Mouse (Mus musculus) right cerebral cortex, postnatal 14 days (tissue): ENCODE measurements around the gene Ap3b1.
A peak's percentile ranks its signal among the peaks of the same experiment; 100 is the strongest.

ENCODE experiments used
- DNase-seq: peaks from one replicate; pipeline ENCODE4 v3.0.0; 2022

Ap3b1 gene

GRCm38 (mm10) chr13:94375526-94376390 is 17.0 kb downstream of the Ap3b1 start:
- DNase-seq, result peak; percentile 39

- no peak for DNase-seq
These were observed 20.2 kb downstream of the Ap3b1 start for GRCm38 (mm10) chr13:94379006-94379405.

- DNase-seq, result no peak
These were observed 22.7 kb downstream of the Ap3b1 start for GRCm38 (mm10) chr13:94381427-94381826.

GRCm38 (mm10) chr13:94381829-94382675 is 23.3 kb downstream of the Ap3b1 start:
- no peak for DNase-seq

- DNase-seq, result no peak
These were observed 26.3 kb downstream of the Ap3b1 start for GRCm38 (mm10) chr13:94384931-94385570.

- DNase-seq, result no peak
These were observed 29.8 kb downstream of the Ap3b1 start for GRCm38 (mm10) chr13:94388566-94388965.

GRCm38 (mm10) chr13:94389541-94389940 is 30.8 kb downstream of the Ap3b1 start:
- DNase-seq, result no peak

- DNase-seq, result no peak
These were observed 33.5 kb downstream of the Ap3b1 start for GRCm38 (mm10) chr13:94392282-94392681.

- no peak for DNase-seq
These were observed 35.7 kb downstream of the Ap3b1 start for GRCm38 (mm10) chr13:94394486-94394885.

GRCm38 (mm10) chr13:94395763-94396162 is 37.0 kb downstream of the Ap3b1 start:
- no peak for DNase-seq

- DNase-seq, result no peak
These were observed 37.7 kb downstream of the Ap3b1 start for GRCm38 (mm10) chr13:94396392-94396920.

GRCm38 (mm10) chr13:94398568-94399374 is 40.0 kb downstream of the Ap3b1 start:
- DNase-seq, result no peak

- no peak for DNase-seq
These were observed 41.7 kb downstream of the Ap3b1 start for GRCm38 (mm10) chr13:94400465-94400864.

GRCm38 (mm10) chr13:94423600-94423999 is 64.8 kb downstream of the Ap3b1 start:
- no peak for DNase-seq

- DNase-seq, result no peak
These were observed 70.8 kb downstream of the Ap3b1 start for GRCm38 (mm10) chr13:94429567-94429966.

GRCm38 (mm10) chr13:94439386-94439785 is 80.6 kb downstream of the Ap3b1 start:
- peak; percentile 27 for DNase-seq

GRCm38 (mm10) chr13:94441199-94441598 is 82.4 kb downstream of the Ap3b1 start:
- DNase-seq, result no peak

- DNase-seq, result no peak
These were observed 84.7 kb downstream of the Ap3b1 start for GRCm38 (mm10) chr13:94443411-94443810.

GRCm38 (mm10) chr13:94445103-94445502 is 86.3 kb downstream of the Ap3b1 start:
- DNase-seq, result no peak

GRCm38 (mm10) chr13:94447003-94447402 is 88.2 kb downstream of the Ap3b1 start:
- no peak for DNase-seq

- DNase-seq, result no peak
These were observed 90.8 kb downstream of the Ap3b1 start for GRCm38 (mm10) chr13:94449593-94449992.

- peak; percentile 46 for DNase-seq
These were observed 92.5 kb downstream of the Ap3b1 start for GRCm38 (mm10) chr13:94451229-94451628.
